Mouse (Mus musculus) ES-Bruce4 (cell line): ENCODE results near the gene Larp4. TPM values are rescaled to one million over a fixed set of nuclear protein-coding genes. Genes with fewer than 3 reads are reported as not detected.

Source experiments
- H3K27ac ChIP-seq: 2 replicates; pipeline ENCODE4 v1.5.1; 2012; ENCODE audit warnings: low read length, inconsistent platforms; ENCODE audit not compliant: insufficient read depth
- H3K27me3 ChIP-seq: 2 replicates; pipeline ENCODE4 v1.6.1; 2012; ENCODE audit warnings: mild to moderate bottlenecking, low read length, inconsistent platforms; ENCODE audit not compliant: control insufficient read depth, poor library complexity, insufficient read depth, severe bottlenecking
- H3K36me3 ChIP-seq: 2 replicates; pipeline ENCODE4 v1.6.1; 2012; ENCODE audit warnings: inconsistent platforms, mild to moderate bottlenecking, low read length, moderate library complexity; ENCODE audit not compliant: control insufficient read depth, poor library complexity, insufficient read depth, severe bottlenecking
- H3K4me1 ChIP-seq: one replicate; pipeline ENCODE4 v1.8.1; 2011; ENCODE audit warnings: low read length; ENCODE audit not compliant: control insufficient read depth, insufficient read depth
- H3K4me3 ChIP-seq: 2 replicates; pipeline ENCODE4 v1.5.1; 2011; ENCODE audit warnings: low read depth, mild to moderate bottlenecking, low read length
- H3K9ac ChIP-seq: 2 replicates; pipeline ENCODE4 v1.6.1; 2012; ENCODE audit warnings: low read depth, mild to moderate bottlenecking, inconsistent platforms; ENCODE audit not compliant: poor library complexity, severe bottlenecking
- H3K9me3 ChIP-seq: replicated peaks from 2 replicates; pipeline ENCODE4 v1.6.1; 2012; ENCODE audit warnings: mild to moderate bottlenecking, low read length, inconsistent platforms; ENCODE audit not compliant: control insufficient read depth, poor library complexity, insufficient read depth, severe bottlenecking
- CTCF ChIP-seq: IDR thresholded peaks from one replicate; pipeline ENCODE4 v1.8.1; 2011; ENCODE audit warnings: low read depth, low read length
- EP300 ChIP-seq: IDR thresholded peaks from 2 replicates; pipeline ENCODE4 v1.6.1; 2011; ENCODE audit warnings: low read depth, low read length; ENCODE audit not compliant: insufficient read depth
- POLR2A ChIP-seq: IDR thresholded peaks from one replicate; pipeline ENCODE4 v1.8.1; 2011; ENCODE audit warnings: low read length; ENCODE audit not compliant: insufficient read depth
- polyA plus RNA-seq: library from polyadenylated mRNA; stranded (reverse); fragments of >200 nt; gene quantifications from 2 replicates; pipeline ENCODE4 v1.2.4, GENCODE M21; 2011; ENCODE audit warnings: low read depth; ENCODE audit not compliant: missing spikeins, insufficient read depth, insufficient read length

Gene Larp4
- polyA plus RNA-seq, 1 experiment, result 144 TPM

GRCm38 (mm10) chr15:100018280-100018899, 48.5 kb downstream of the Larp4 start:
- no peak for TF ChIP-seq POLR2A
- no peak for TF ChIP-seq CTCF
- no peak for TF ChIP-seq EP300
- Histone ChIP-seq H3K9me3 (no peaks in the 10 kb centered on the region), H3K27me3 (no peaks in the 10 kb centered on the region), H3K27ac (no peak overlapping the region), H3K36me3 (peaks cover 14% of the 10 kb centered on the region), H3K4me3 (no peak overlapping the region), H3K9ac (no peak overlapping the region), H3K4me1 (no peaks in the 10 kb centered on the region)

GRCm38 (mm10) chr15:100021175-100021574, 51.3 kb downstream of the Larp4 start:
- Histone ChIP-seq H3K9me3 (no peaks in the 10 kb centered on the region), H3K4me3 (no peak overlapping the region), H3K27me3 (no peaks in the 10 kb centered on the region), H3K9ac (no peak overlapping the region), H3K4me1 (no peaks in the 10 kb centered on the region), H3K36me3 (peaks cover 5% of the 10 kb centered on the region), H3K27ac (no peak overlapping the region)
- TF ChIP-seq POLR2A (no peak), CTCF (no peak), EP300 (no peak)

DNA sequence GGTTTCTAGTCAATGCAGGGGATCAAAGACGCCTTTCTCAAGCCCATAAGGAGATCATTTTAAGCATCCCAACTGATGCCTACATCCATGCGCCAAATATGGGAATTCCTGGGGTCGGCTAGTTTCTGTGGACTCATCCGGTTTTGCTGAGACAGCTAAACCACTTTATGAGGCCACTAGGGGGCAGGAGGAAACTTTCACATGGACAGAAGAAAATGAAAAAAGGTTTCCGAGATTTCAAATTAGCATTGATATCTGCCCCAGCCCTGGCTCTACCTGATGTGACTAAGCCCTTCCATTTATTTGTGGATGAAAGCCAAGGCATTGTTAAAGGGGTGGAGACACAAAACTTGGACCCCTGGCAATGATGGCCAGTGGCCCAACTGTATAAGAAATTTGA, 53.1 kb downstream of the Larp4 start:
- Histone ChIP-seq H3K4me1 (no peaks in the 10 kb centered on the region), H3K4me3 (no peak overlapping the region), H3K9me3 (no peaks in the 10 kb centered on the region), H3K36me3 (no peaks in the 10 kb centered on the region), H3K27me3 (no peaks in the 10 kb centered on the region), H3K27ac (no peak overlapping the region), H3K9ac (no peak overlapping the region)
- TF ChIP-seq POLR2A, result no peak
- no peak for TF ChIP-seq CTCF
- TF ChIP-seq EP300, result no peak

GRCm38 (mm10) chr15:100025076-100025834, 55.4 kb downstream of the Larp4 start:
- Histone ChIP-seq H3K9ac (no peak overlapping the region), H3K27ac (no peak overlapping the region), H3K9me3 (no peaks in the 10 kb centered on the region), H3K27me3 (no peaks in the 10 kb centered on the region), H3K36me3 (no peaks in the 10 kb centered on the region), H3K4me3 (no peak overlapping the region), H3K4me1 (no peaks in the 10 kb centered on the region)
- no peak for TF ChIP-seq EP300
- TF ChIP-seq POLR2A, result no peak
- no peak for TF ChIP-seq CTCF

DNA sequence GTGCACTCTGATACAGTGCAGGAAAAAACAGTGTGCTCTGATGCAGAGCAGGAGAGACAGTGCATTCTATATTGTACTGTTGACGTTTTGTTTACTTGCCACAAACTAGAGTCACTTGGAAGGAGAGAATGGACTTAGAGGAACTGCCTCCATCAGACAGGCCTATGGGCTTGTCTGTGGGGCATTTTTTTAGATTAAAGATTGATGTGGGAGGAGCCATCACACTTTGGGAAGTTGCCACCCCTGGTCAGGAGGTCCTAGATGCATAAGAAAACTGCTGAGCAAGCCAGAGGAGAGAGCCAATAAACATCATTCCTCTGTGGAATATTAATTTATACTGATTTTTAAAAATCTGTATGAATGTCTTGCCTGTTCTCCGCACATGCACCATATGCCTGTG, 58.3 kb downstream of the Larp4 start:
- no peak overlapping the region for H3K27ac ChIP-seq

GRCm38 (mm10) chr15:100029497-100029896, 59.6 kb downstream of the Larp4 start:
- TF ChIP-seq POLR2A (no peak), EP300 (no peak), CTCF (no peak)
- Histone ChIP-seq H3K9me3 (peaks cover 3% of the 10 kb centered on the region; the same call in 1 of the 2 replicates), H3K4me3 (no peak overlapping the region), H3K9ac (no peak overlapping the region), H3K27me3 (no peaks in the 10 kb centered on the region), H3K36me3 (no peaks in the 10 kb centered on the region), H3K4me1 (peaks cover under 1% of the 10 kb centered on the region), H3K27ac (no peak overlapping the region)

More for the DNA sequence above, 58.3 kb downstream of the Larp4 start:
- TF ChIP-seq POLR2A, result no peak
- TF ChIP-seq EP300, result no peak
- TF ChIP-seq CTCF, result no peak
- Histone ChIP-seq H3K27me3 (no peaks in the 10 kb centered on the region), H3K9ac (no peak overlapping the region), H3K9me3 (peaks cover 3% of the 10 kb centered on the region; the same call in 1 of the 2 replicates), H3K4me3 (no peak overlapping the region), H3K36me3 (no peaks in the 10 kb centered on the region), H3K4me1 (no peaks in the 10 kb centered on the region)
